Mouse (Mus musculus): ENCODE results near the gene Gm49358.

The Gm49358 gene

GRCm38 (mm10) chr10:86763672-86764071 is at the start of gene Gm49358:
Gene Gm49358 (plus strand): TSS chr10:86763972.
- DNase-seq: no peak

- peak; percentile 80 to 81 for DNase-seq
These were observed 36.2 kb upstream of the Gm49358 start for GRCm38 (mm10) chr10:86727548-86727980.

GRCm38 (mm10) chr10:86728176-86728575 is 35.6 kb upstream of the Gm49358 start:
- no peak for DNase-seq

GRCm38 (mm10) chr10:86730823-86731499 is 32.8 kb upstream of the Gm49358 start:
- peak; percentile 76 to 84 for DNase-seq

GRCm38 (mm10) chr10:86731500-86731863 is 32.3 kb upstream of the Gm49358 start:
- DNase-seq: no peak

GRCm38 (mm10) chr10:86735036-86735435 is 28.7 kb upstream of the Gm49358 start:
- no peak for DNase-seq

GRCm38 (mm10) chr10:86742918-86743317 is 20.9 kb upstream of the Gm49358 start:
- DNase-seq: no peak

GRCm38 (mm10) chr10:86744306-86744705 is 19.5 kb upstream of the Gm49358 start:
- no peak for DNase-seq

- no peak for DNase-seq
These were observed 7.8 kb upstream of the Gm49358 start for GRCm38 (mm10) chr10:86755816-86756502.

GRCm38 (mm10) chr10:86757724-86758123 is 6.0 kb upstream of the Gm49358 start:
- DNase-seq: no peak

GRCm38 (mm10) chr10:86758211-86758610 is 5.6 kb upstream of the Gm49358 start:
- no peak for DNase-seq

- DNase-seq: no peak
These were observed 2.5 kb upstream of the Gm49358 start for GRCm38 (mm10) chr10:86761236-86761635.

- no peak for DNase-seq
These were observed 1.9 kb upstream of the Gm49358 start for GRCm38 (mm10) chr10:86761722-86762383.

- no peak for DNase-seq
These were observed 1.4 kb upstream of the Gm49358 start for GRCm38 (mm10) chr10:86762384-86762730.

- no peak for DNase-seq
These were observed 1.7 kb downstream of the Gm49358 start for GRCm38 (mm10) chr10:86765344-86765966.

- no peak for DNase-seq
These were observed 5.4 kb downstream of the Gm49358 start for GRCm38 (mm10) chr10:86769216-86769615.

GRCm38 (mm10) chr10:86769797-86770196 is 6.0 kb downstream of the Gm49358 start:
- DNase-seq: no peak

- no peak for DNase-seq
These were observed 7.9 kb downstream of the Gm49358 start for GRCm38 (mm10) chr10:86771701-86772100.

- DNase-seq: no peak
These were observed 8.5 kb downstream of the Gm49358 start for GRCm38 (mm10) chr10:86772231-86772631.

GRCm38 (mm10) chr10:86773360-86773759 is 9.6 kb downstream of the Gm49358 start:
- DNase-seq: no peak

- no peak for DNase-seq
These were observed 12.5 kb downstream of the Gm49358 start for GRCm38 (mm10) chr10:86776281-86776680.

GRCm38 (mm10) chr10:86777614-86778319 is 14.0 kb downstream of the Gm49358 start:
- DNase-seq: no peak
